In genomic region chr15:85576110-85576509, GRCm38 (mm10) we compare ENCODE assay signal across 10 mouse cellular contexts. TPM values are rescaled to one million over a fixed set of nuclear protein-coding genes. Genes with fewer than 3 reads are reported as not detected.
A peak's percentile ranks its signal among the peaks of the same experiment; 100 is the strongest.
DNase-seq lines count a peak whose midpoint lies in the region; ATAC-seq lines count a peak whose summit lies in the region.
"Had no signal": no experiment of that assay in that cellular context is flagged by ENCODE, and none has a peak within 500 bp of the region (broad histone marks: within the 10 kb centered on the region; RNA-seq: fewer than 3 reads in every experiment).

No protein-coding gene starts in this region.

- ATAC-seq in lung, embryonic 15.5 days (ENCODE audit: borderline replicate concordance, extremely low read depth, low FRiP score, low TSS enrichment) = no peak
- ATAC-seq in limb, embryonic 13.5 days (ENCODE audit: low FRiP score, low read depth) = no peak
- ATAC-seq in stomach, embryonic 16.5 days (ENCODE audit: insufficient read depth, low FRiP score) = no peak

- H3K36me3 ChIP-seq in lung, embryonic 15.5 days = no peaks in the 10 kb centered on the region
- H3K36me3 ChIP-seq in forebrain, embryonic 10.5 days (replicated peaks) = peaks cover 32% of the 10 kb centered on the region
- no peaks in the 10 kb centered on the region for H3K36me3 ChIP-seq in limb, embryonic 13.5 days
- no peaks in the 10 kb centered on the region for H3K36me3 ChIP-seq in stomach, embryonic 16.5 days (ENCODE audit: control insufficient read depth, insufficient read depth, low read length)

- no peaks in the 10 kb centered on the region for H3K9me3 ChIP-seq in lung, embryonic 15.5 days
- H3K9me3 ChIP-seq in forebrain, embryonic 10.5 days = no peaks in the 10 kb centered on the region
- no peaks in the 10 kb centered on the region for H3K9me3 ChIP-seq in limb, embryonic 13.5 days
- H3K9me3 ChIP-seq in stomach, embryonic 16.5 days (replicated peaks; ENCODE audit: control insufficient read depth, low read length) = no peaks in the 10 kb centered on the region

- peaks cover 67% of the 10 kb centered on the region for H3K27me3 ChIP-seq in lung, embryonic 15.5 days
- H3K27me3 ChIP-seq in forebrain, embryonic 10.5 days (ENCODE audit: poor library complexity, severe bottlenecking) = peaks cover 97% of the 10 kb centered on the region
- H3K27me3 ChIP-seq in limb, embryonic 13.5 days = peaks cover 91% of the 10 kb centered on the region
- peaks cover 79% of the 10 kb centered on the region for H3K27me3 ChIP-seq in stomach, embryonic 16.5 days (ENCODE audit: control insufficient read depth, insufficient read depth, low read length)

- no peak overlapping the region for H3K27ac ChIP-seq in lung, embryonic 15.5 days
- peak overlapping the region; percentile 96 for H3K27ac ChIP-seq in forebrain, embryonic 10.5 days
- no peak overlapping the region for H3K27ac ChIP-seq in limb, embryonic 13.5 days
- H3K27ac ChIP-seq in stomach, embryonic 16.5 days (ENCODE audit: low read length) = no peak overlapping the region

- peaks cover 42% of the 10 kb centered on the region for H3K4me1 ChIP-seq in lung, embryonic 15.5 days
- peaks cover 100% of the 10 kb centered on the region for H3K4me1 ChIP-seq in forebrain, embryonic 10.5 days
- peaks cover 42% of the 10 kb centered on the region for H3K4me1 ChIP-seq in limb, embryonic 13.5 days
- peaks cover 6% of the 10 kb centered on the region for H3K4me1 ChIP-seq in stomach, embryonic 16.5 days (ENCODE audit: control insufficient read depth, insufficient read depth, low read length)

- peak overlapping the region; percentile 79 for H3K4me2 ChIP-seq in lung, embryonic 15.5 days
- H3K4me2 ChIP-seq in limb, embryonic 13.5 days (replicated peaks) = peak overlapping the region; percentile 64
- H3K4me2 ChIP-seq in stomach, embryonic 16.5 days (ENCODE audit: low read depth, low read length) = peak overlapping the region; percentile 30; the same call in 1 of the 2 replicates

- WGBS in lung, embryonic 15.5 days = 3% methylated on average over 20 of the region's 20 CpGs
- WGBS in forebrain, embryonic 10.5 days = under 1% methylated on average over 20 of the region's 20 CpGs
- 2% methylated on average over 20 of the region's 20 CpGs for WGBS in limb, embryonic 13.5 days
- 5% methylated on average over 20 of the region's 20 CpGs for WGBS in stomach, embryonic 16.5 days

- H3K9ac ChIP-seq in lung, embryonic 15.5 days = no peak overlapping the region
- H3K9ac ChIP-seq in limb, embryonic 13.5 days = peak overlapping the region; percentile 54; the same call in 1 of the 2 replicates
- no peak overlapping the region for H3K9ac ChIP-seq in stomach, embryonic 16.5 days (ENCODE audit: low read length)

- peak overlapping the region; percentile 62 for H3K4me3 ChIP-seq in lung, embryonic 15.5 days
- peak overlapping the region; percentile 80 for H3K4me3 ChIP-seq in forebrain, embryonic 10.5 days
- peak overlapping the region; percentile 59 for H3K4me3 ChIP-seq in limb, embryonic 13.5 days
- 0 out of 2 replicates have a peak overlapping the region, but pooled peaks have one; percentile 12 for H3K4me3 ChIP-seq in stomach, embryonic 16.5 days (replicated peaks; ENCODE audit: low read length)

- no peak for DNase-seq in lung, postnatal 25 days (ENCODE audit: low spot score)
- DNase-seq in forebrain, embryonic 10.5 days (ENCODE audit: extremely low spot score, low spot score) = peak; percentile 60
- no peak for DNase-seq in layer of hippocampus, postnatal 36 days
- no peak for DNase-seq in B cell, adult 2 months
- DNase-seq: cerebellum, adult 9-10 months; lung, postnatal 10 days; right cerebral cortex, adult 18-20 months had no signal

RNA-seq across cellular contexts. Expression of gene Wnt7b, which starts 6.2 kb away (rescaled TPM):
- 56.5 and 57.6 TPM in 2 replicates for polyA plus RNA-seq in lung, embryonic 15.5 days (2015; fragmentation: Nextera tagmentation; extraction: Ambion mirVana)
- 126 and 134 TPM in 2 replicates for polyA plus RNA-seq in forebrain, embryonic 10.5 days (2016; fragmentation: Nextera tagmentation; extraction: Ambion mirVana)
- polyA plus RNA-seq in limb, embryonic 13.5 days (2015; fragmentation: Nextera tagmentation; extraction: Ambion mirVana) = 29.1 and 34.9 TPM in 2 replicates
- polyA plus RNA-seq in stomach, embryonic 16.5 days (2015; fragmentation: Nextera tagmentation; extraction: Ambion mirVana) = 3.4 and 4.8 TPM in 2 replicates
- total RNA-seq in layer of hippocampus, postnatal 36 days (2021) = 10 to 100 TPM; 44.7 to 48.8 TPM

Comparison
In these comparisons a context has a peak if more than half of its experiments do, and no peak if none do; other contexts are left out.
1. H3K4me3 ChIP-seq: peak in every context shown above with its lines; median percentile 80 in forebrain, embryonic 10.5 days; 62 in lung, embryonic 15.5 days; 59 in limb, embryonic 13.5 days; 12 in stomach, embryonic 16.5 days.